Mouse (Mus musculus) lung, postnatal 0 days (tissue): ENCODE results near the gene Olig3.

Experiments used
- CTCF ChIP-seq: IDR thresholded peaks from 2 replicates; pipeline ENCODE4 v1.5.1; 2016; ENCODE audit warnings: antibody characterized with exemption, mild to moderate bottlenecking
- EP300 ChIP-seq: IDR thresholded peaks from 2 replicates; pipeline ENCODE4 v1.6.1; 2016; ENCODE audit warnings: antibody characterized with exemption, mild to moderate bottlenecking, control low read depth

GRCm38 (mm10) chr10:19356071-19356583 is at the start of gene Olig3:
- no peak for TF ChIP-seq CTCF
- no peak for TF ChIP-seq EP300
